Mouse (Mus musculus) gastrocnemius, adult 2 months (tissue): ENCODE results near the gene Foxo3. TPM values are rescaled to one million over a fixed set of nuclear protein-coding genes. Genes with fewer than 3 reads are reported as not detected.

ENCODE experiments used
- DNase-seq: peaks from one replicate; pipeline ENCODE4 v3.0.0; 2022
- H3K27ac ChIP-seq: fragments of 200-600 bp; 2 replicates; pipeline ENCODE4 v1.8.1; 2022; ENCODE audit warnings: mild to moderate bottlenecking
- H3K4me3 ChIP-seq: fragments of 200-600 bp; 2 replicates; pipeline ENCODE4 v1.8.1; 2022; ENCODE audit warnings: mild to moderate bottlenecking, moderate library complexity
- CTCF ChIP-seq: fragments of 200-600 bp; IDR thresholded peaks from 2 replicates; pipeline ENCODE4 v1.8.1; 2022; ENCODE audit warnings: antibody characterized with exemption, mild to moderate bottlenecking, moderate library complexity
- intact Hi-C: fragments of 180-260 bp; cut with DNase I; formaldehyde crosslinking; loops from one replicate; pipeline ENCODE4 v1.15.1; 2025
- total RNA-seq, 2 experiments: library from RNA; stranded (reverse); gene quantifications; 2 replicates each; pipeline ENCODE4 v1.2.3; 2021

The Foxo3 gene
- total RNA-seq, 2 experiments from 2014 or later, result 25.7 to 40.5 TPM

DNA sequence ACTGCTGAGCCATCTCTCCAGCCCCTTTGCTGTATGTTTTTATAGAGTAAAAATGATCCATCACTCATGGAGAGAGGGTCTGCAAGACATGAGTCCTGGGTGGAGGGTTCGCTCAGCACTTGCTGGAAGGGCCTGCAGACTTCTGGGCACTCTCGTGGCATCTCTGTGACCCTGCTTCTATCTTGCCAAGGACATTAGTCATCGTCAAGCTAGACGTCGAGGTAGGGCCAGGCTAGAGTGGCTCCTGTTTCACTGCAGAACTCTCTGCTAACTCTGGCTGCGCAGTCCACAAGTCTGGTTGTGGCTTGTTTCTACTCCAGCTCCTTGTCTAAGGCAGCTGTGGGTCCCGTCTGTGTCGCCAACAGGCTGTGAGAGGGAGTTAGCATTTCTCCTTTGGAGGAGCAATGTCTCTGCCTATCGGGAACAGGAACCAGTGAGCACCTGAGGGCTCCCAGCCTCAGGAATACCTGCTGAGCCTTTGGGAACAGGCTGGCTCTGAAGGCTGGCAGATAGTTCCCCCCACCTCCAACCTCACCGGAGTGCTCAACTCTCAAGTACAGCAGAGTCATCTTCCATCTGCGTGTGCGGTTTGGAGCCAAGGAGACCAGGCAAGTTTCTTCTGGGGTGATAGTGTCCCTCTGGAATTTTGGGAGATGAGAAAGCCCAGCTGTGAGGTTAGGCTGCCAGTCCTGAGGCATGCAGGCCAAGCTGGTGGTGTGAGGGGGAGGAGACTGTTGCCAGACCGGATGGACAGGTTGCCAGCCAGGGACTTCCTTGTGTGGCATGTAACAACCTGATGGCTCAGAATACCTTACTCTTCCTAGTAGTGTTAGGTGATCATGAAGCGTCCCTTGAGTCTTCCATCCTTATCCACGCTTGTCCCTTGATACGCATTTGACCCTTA is 98.5 kb downstream of the Foxo3 start:
- intact Hi-C loops, result loop anchor here (5.0 kb wide), 1 partner anchor 106 kb away; no protein-coding TSS in a partner anchor
- H3K27ac ChIP-seq, result peak overlapping the region; percentile 51; the same call in 1 of the 2 replicates
- no peak overlapping the region for H3K4me3 ChIP-seq
- no peak for DNase-seq
- TF ChIP-seq CTCF, result no peak

DNA sequence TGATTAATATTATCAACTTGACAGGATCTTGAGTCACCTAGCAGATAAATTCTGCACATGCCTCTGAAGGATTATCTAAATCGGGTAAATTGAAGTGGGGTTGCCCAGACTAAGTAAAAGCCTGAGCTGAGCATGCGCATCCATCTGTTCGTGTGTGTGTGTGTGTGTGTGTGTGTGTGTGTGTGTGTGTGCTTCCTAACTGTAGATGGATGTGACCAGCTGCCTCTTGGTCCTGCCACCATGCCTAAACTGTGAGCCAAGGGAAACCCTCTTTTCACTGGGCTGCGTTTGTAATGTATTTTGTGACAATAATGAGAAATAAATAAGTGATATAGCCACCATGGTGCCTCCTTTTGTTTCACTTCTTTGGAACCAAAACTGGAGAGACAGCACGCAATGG is 102.3 kb downstream of the Foxo3 start:
- Histone ChIP-seq H3K27ac (no peak overlapping the region), H3K4me3 (no peak overlapping the region)
- no peak for TF ChIP-seq CTCF
- intact Hi-C loops, result loop anchor here (5.0 kb wide), 1 partner anchor 37 kb away; no protein-coding TSS in a partner anchor
- DNase-seq, result no peak

- DNase-seq, result no peak
- Histone ChIP-seq H3K27ac (no peak overlapping the region), H3K4me3 (no peak overlapping the region)
- intact Hi-C loops, result loop anchor here (5.0 kb wide), 1 partner anchor 37 kb away; no protein-coding TSS in a partner anchor
- no peak for TF ChIP-seq CTCF
Observed at GRCm38 (mm10) chr10:42173839-42174238, 102.7 kb downstream of the Foxo3 start.

DNA sequence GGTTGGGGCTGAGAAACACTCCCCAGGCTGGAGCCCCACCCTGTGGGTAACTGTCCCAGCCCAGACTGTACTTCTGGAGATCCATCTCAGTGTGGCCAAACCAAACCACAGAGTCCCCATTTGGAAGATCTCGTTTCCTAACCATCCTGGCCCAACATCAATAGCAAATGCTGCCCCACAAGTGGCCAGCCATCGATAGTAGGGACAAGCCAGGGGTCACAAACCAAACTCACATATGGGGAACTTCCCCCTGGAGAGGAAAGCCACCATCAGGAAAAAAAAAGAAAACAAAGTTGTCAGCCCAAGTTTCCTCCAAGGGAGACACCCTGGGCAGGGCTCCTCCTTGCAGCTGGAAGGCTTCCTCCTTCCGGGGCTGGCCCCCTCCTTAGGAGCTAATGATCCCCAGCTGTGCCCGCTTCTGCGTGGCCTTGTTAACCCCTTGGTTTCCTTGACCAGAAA is 105.6 kb downstream of the Foxo3 start:
- intact Hi-C loops, result loop anchor here (5.0 kb wide), 1 partner anchor 34 kb away; no protein-coding TSS in a partner anchor
- peak overlapping the region; percentile 74 for H3K27ac ChIP-seq
- no peak overlapping the region; the same call in 1 of the 2 replicates for H3K4me3 ChIP-seq
- no peak for TF ChIP-seq CTCF
- peak; percentile 81 for DNase-seq

DNA sequence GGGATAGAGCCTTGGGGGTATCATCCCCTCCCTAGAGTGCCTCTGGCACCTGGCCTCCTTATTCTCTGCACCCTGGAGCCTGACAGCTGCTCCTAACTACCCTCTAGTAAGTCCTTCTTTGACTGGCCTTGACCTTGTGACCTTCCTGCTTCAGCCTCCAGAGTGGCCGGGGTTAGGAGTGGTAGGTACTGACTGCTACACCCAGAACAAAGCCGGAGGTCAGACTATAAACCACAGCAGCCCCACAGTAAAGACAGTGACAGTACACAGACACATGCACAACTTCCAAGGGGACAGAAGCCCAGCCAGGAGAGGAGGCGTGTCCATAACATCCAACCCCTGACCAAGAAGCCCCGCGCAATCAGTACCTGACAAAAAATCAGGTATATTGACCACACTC is 106.4 kb downstream of the Foxo3 start:
- intact Hi-C loops, result loop anchor here (5.0 kb wide), 1 partner anchor 33 kb away; no protein-coding TSS in a partner anchor

DNA sequence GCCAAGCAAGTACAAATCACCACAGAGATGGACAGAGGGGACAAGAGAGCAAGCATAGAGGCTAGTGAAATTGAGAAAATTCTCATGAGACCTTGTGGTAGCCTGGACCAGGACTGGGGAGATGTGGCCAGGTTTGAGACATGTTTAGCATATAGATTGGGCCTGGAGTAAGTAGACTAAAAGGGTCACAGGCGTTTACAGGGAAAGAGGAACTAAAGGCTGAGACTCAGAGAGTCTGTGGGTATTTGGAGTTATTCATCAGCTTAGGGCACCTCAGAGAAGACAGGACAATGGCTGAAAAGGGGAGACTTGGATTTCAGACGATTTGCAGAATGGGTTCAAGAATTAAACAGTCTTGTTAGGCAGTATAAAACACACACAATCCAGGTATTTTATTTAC is 121.8 kb downstream of the Foxo3 start:
- DNase-seq, result no peak
- no peak for TF ChIP-seq CTCF
- Histone ChIP-seq H3K4me3 (no peak overlapping the region), H3K27ac (no peak overlapping the region)
- intact Hi-C loops, result no loop called here

More for the DNA sequence above, 106.4 kb downstream of the Foxo3 start:
- peak overlapping the region; percentile 51 for H3K27ac ChIP-seq
- DNase-seq, result no peak
- no peak overlapping the region for H3K4me3 ChIP-seq
- TF ChIP-seq CTCF, result no peak

- Histone ChIP-seq H3K27ac (peak overlapping the region; percentile 13; the same call in 1 of the 2 replicates), H3K4me3 (no peak overlapping the region)
- peak; percentile 45 for DNase-seq
- TF ChIP-seq CTCF, result no peak
- intact Hi-C loops, result no loop called here
Observed at GRCm38 (mm10) chr10:42152426-42153205, 123.9 kb downstream of the Foxo3 start.

DNA sequence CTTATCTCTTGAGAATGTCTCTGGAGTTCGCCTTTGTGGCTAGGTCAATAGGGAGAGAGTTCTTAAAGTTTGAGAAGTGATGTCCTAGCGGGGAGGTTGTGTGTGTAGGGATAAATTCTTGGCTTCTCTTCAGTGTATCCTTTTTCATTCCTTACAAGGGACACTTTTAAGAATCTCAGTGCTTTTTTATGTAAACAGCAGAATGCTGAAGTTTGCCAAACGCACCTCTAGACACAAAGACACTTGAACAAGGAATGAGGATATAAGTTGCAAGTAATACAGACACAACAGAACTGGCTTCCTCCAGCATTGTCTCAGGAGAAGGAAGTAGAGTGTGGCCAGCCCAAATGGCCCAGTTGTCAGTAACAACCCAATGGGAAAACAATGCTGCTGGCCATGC is 126.8 kb downstream of the Foxo3 start:
- no peak for TF ChIP-seq CTCF
- no peak overlapping the region for H3K4me3 ChIP-seq
- DNase-seq, result no peak
- no peak overlapping the region for H3K27ac ChIP-seq
- intact Hi-C loops, result no loop called here

GRCm38 (mm10) chr10:42148326-42148725 is 128.2 kb downstream of the Foxo3 start:
- no peak for TF ChIP-seq CTCF
- intact Hi-C loops, result no loop called here

GRCm38 (mm10) chr10:42145221-42145620 is 131.3 kb downstream of the Foxo3 start:
- no peak for TF ChIP-seq CTCF
- no peak overlapping the region for H3K27ac ChIP-seq
- no peak for DNase-seq
- intact Hi-C loops, result no loop called here
- no peak overlapping the region for H3K4me3 ChIP-seq

More at GRCm38 (mm10) chr10:42148326-42148725, 128.2 kb downstream of the Foxo3 start:
- Histone ChIP-seq H3K27ac (no peak overlapping the region), H3K4me3 (no peak overlapping the region)
- DNase-seq, result no peak

DNA sequence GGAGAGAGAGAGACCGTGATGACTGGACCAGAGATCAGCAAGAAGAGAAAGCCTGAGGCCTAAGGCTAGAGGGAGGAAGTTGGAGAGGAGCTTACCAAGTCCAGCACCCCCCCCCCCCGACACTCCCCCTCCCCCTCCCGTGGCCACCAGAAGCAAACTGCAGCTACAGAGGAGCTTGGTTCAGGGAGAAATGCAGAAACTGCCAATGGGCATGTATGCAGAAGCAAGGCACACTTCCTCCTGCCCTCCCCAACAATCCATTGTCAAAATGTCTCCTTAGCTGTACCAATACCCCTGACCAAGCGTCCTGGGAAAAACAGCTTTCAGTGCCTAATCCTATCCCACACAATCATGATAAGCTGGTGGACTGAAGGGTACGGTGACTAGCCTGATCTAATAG is 131.8 kb downstream of the Foxo3 start:
- no peak for DNase-seq
- no peak overlapping the region for H3K27ac ChIP-seq
- no peak overlapping the region for H3K4me3 ChIP-seq
- no peak for TF ChIP-seq CTCF
- intact Hi-C loops, result no loop called here

- no peak overlapping the region for H3K4me3 ChIP-seq
- DNase-seq, result no peak
- intact Hi-C loops, result no loop called here
- TF ChIP-seq CTCF, result no peak
- H3K27ac ChIP-seq, result no peak overlapping the region
Observed at GRCm38 (mm10) chr10:42144176-42144575, 132.4 kb downstream of the Foxo3 start.

- H3K4me3 ChIP-seq, result no peak overlapping the region
- intact Hi-C loops, result no loop called here
- DNase-seq, result no peak
- H3K27ac ChIP-seq, result no peak overlapping the region
- TF ChIP-seq CTCF, result no peak
Observed at GRCm38 (mm10) chr10:42142791-42143190, 133.8 kb downstream of the Foxo3 start.
